Comparison of ENCODE assay signal across 8 mouse cellular contexts in genomic region chr3:52644178-52645128, GRCm38 (mm10).
DNase-seq lines count a peak whose midpoint lies in the region; ATAC-seq and TF ChIP-seq lines count a peak whose summit lies in the region.

No protein-coding gene starts in this region.

- TF ChIP-seq CTCF in left cerebral cortex, adult 2 months (IDR thresholded peaks at IDR 0.05), result no peak
- no peak for TF ChIP-seq CTCF in forebrain, postnatal 0 days (IDR thresholded peaks at IDR 0.05; ENCODE audit: low read depth)

- peaks cover 4% of the 10 kb centered on the region; the same call in 1 of the 2 replicates for H3K4me1 ChIP-seq in forebrain, postnatal 0 days (ENCODE audit: insufficient read depth)
- peaks cover 7% of the 10 kb centered on the region for H3K4me1 ChIP-seq in midbrain, embryonic 16.5 days (ENCODE audit: control insufficient read depth, insufficient read depth, low read length)
- H3K4me1 ChIP-seq in liver, embryonic 12.5 days, result 0 out of 2 replicates have a peak, but pooled peaks cover 3% of the 10 kb centered on the region

- WGBS in forebrain, postnatal 0 days, result 23% methylated on average over 16 of the region's 16 CpGs
- WGBS in midbrain, embryonic 16.5 days, result 17% methylated on average over 16 of the region's 16 CpGs
- 35% methylated on average over 16 of the region's 16 CpGs for WGBS in liver, embryonic 12.5 days (ENCODE audit: insufficient replicate concordance)

- no peaks in the 10 kb centered on the region for H3K9me3 ChIP-seq in forebrain, postnatal 0 days (ENCODE audit: low read length)
- H3K9me3 ChIP-seq in midbrain, embryonic 16.5 days (replicated peaks; ENCODE audit: control insufficient read depth, low read length, poor library complexity, severe bottlenecking), result no peaks in the 10 kb centered on the region
- no peaks in the 10 kb centered on the region for H3K9me3 ChIP-seq in liver, embryonic 12.5 days (replicated peaks)

- no peaks in the 10 kb centered on the region for H3K27me3 ChIP-seq in forebrain, postnatal 0 days (ENCODE audit: insufficient read depth, low read length)
- no peaks in the 10 kb centered on the region for H3K27me3 ChIP-seq in midbrain, embryonic 16.5 days (ENCODE audit: control insufficient read depth, insufficient read depth, low read depth, low read length)
- H3K27me3 ChIP-seq in liver, embryonic 12.5 days (replicated peaks), result no peaks in the 10 kb centered on the region

- H3K9ac ChIP-seq in forebrain, postnatal 0 days, result no peak overlapping the region
- H3K9ac ChIP-seq in midbrain, embryonic 16.5 days (ENCODE audit: low read depth, low read length), result peak overlapping the region; percentile 2; the same call in 1 of the 2 replicates
- no peak overlapping the region for H3K9ac ChIP-seq in liver, embryonic 12.5 days

- H3K36me3 ChIP-seq in forebrain, postnatal 0 days (ENCODE audit: insufficient read depth), result no peaks in the 10 kb centered on the region
- no peaks in the 10 kb centered on the region for H3K36me3 ChIP-seq in midbrain, embryonic 16.5 days (ENCODE audit: control insufficient read depth, insufficient read depth, low read length)
- H3K36me3 ChIP-seq in liver, embryonic 12.5 days, result no peaks in the 10 kb centered on the region

- no peak overlapping the region for H3K4me2 ChIP-seq in forebrain, postnatal 0 days (ENCODE audit: low read depth)
- no peak overlapping the region for H3K4me2 ChIP-seq in midbrain, embryonic 16.5 days (ENCODE audit: low read length)
- no peak overlapping the region for H3K4me2 ChIP-seq in liver, embryonic 12.5 days

- peak overlapping the region; percentile 78; the same call in 1 of the 2 replicates for H3K27ac ChIP-seq in left cerebral cortex, adult 2 months
- 0 out of 2 replicates have a peak overlapping the region, but pooled peaks have one; percentile 37 for H3K27ac ChIP-seq in forebrain, postnatal 0 days (ENCODE audit: low read depth, low read length)
- H3K27ac ChIP-seq in midbrain, embryonic 16.5 days (ENCODE audit: low read length), result no peak overlapping the region
- H3K27ac ChIP-seq in liver, embryonic 12.5 days, result no peak overlapping the region

- peak; percentile 42; the same call in 1 of the 2 replicates for ATAC-seq in forebrain, postnatal 0 days
- peak; percentile 37 for ATAC-seq in midbrain, embryonic 16.5 days
- no peak for ATAC-seq in liver, embryonic 12.5 days

- DNase-seq in left cerebral cortex, adult 2 months (ENCODE audit: extremely low spot score in 1 of 2, low spot score in 2 of 2), result no peak
- DNase-seq in left cerebral cortex, postnatal 14 days (ENCODE audit: low spot score in 2 of 2), result no peak
- peak; percentile 39 for DNase-seq in embryo, embryonic 10 days (ENCODE audit: low spot score)
- DNase-seq in forebrain, postnatal 0 days, result no peak
- no peak for DNase-seq in ovary, postnatal 14 days (ENCODE audit: low spot score)
- no peak for DNase-seq in cerebellum, adult 11 months

- intact Hi-C loops in left cerebral cortex, adult 2 months (cut with DNase I), result no loop called here
- intact Hi-C loops in left cerebral cortex, postnatal 14 days (cut with DNase I), result no loop called here

- H3K4me3 ChIP-seq in left cerebral cortex, adult 2 months, result no peak overlapping the region
- no peak overlapping the region for H3K4me3 ChIP-seq in forebrain, postnatal 0 days (ENCODE audit: low read depth, low read length)
- no peak overlapping the region for H3K4me3 ChIP-seq in midbrain, embryonic 16.5 days (ENCODE audit: low read depth, low read length)
- no peak overlapping the region for H3K4me3 ChIP-seq in liver, embryonic 12.5 days

Comparison
In these comparisons a context has a peak if more than half of its experiments do, and no peak if none do; other contexts are left out.
1. H3K27ac ChIP-seq: peak in left cerebral cortex, adult 2 months (single experiment) and forebrain, postnatal 0 days (single experiment); none in midbrain, embryonic 16.5 days (single experiment) and liver, embryonic 12.5 days (single experiment).